Mouse (Mus musculus) spleen, postnatal 36 days (tissue): ENCODE data around the gene Olfr221.

ENCODE experiments used
- DNase-seq, 2 experiments: peaks; one replicate each; pipeline ENCODE4 v3.0.0; 2022; ENCODE audit warnings: low spot score in 2 of 2, mixed read lengths in 1 of 2

The Olfr221 gene

DNA sequence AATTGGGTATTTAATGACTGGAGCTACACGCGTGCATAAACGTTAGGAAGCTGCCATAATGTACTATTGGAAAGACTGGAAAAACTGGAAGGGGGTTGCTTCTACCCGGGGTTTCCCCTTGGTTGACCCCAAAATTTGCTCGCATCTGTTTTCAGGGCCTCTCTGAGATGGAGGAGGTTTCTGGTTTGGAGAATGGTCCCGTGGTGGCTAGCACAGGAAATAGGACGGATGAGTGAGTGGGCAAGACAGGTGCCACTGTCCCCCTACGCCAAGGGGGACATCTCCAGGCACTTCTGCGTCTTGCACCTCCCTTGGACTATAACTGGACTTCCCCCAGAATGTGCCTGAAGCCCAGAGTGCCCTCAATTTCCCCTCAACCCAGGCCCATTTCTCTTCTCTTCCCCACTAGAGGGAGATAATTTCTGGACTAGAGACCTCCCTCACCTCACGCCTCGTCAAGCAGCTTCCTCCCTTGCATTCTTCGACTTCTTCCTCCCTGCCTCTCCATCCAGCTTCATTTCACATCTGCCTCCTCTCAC is 23.1 kb downstream of the Olfr221 start:
- DNase-seq = no peak

DNA sequence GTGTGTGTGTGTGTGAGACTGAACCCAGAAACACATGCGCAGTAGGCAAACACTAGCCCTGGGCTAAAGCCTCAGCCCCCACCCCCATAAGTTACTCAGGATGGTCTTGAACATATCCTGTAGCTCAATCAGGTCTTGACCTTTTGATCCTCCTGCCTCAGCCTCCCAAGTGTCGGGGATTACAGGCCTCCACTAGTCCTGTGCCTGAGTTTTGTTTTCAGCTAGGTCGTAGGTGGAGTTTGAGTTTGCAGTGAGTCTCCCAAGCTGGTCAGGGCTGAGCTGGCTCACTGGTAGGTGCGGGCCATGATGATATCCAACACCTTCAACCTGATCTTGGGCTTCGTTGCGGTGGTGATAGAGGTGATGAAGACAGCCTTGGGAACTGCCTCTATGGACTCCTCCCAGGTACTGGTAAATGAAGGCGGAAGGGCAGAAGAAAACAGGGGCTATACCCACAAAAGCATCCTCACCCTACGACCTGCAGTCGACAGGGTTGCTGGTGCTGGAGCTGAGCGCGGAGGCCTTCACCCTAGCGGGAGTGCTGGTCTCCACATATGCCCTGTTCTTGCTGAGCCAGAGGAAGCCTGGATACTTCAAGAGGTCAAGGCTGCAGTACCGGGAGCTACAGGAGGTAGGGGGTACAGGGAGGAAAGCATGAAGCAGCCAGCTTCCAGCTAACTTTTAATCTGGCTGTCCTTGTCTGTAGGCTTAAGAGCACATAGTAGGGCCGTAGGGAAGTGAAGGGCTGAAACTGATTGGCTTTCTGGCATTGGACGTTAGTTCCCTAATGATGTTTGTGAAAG is 23.8 kb downstream of the Olfr221 start:
- DNase-seq = no peak

DNA sequence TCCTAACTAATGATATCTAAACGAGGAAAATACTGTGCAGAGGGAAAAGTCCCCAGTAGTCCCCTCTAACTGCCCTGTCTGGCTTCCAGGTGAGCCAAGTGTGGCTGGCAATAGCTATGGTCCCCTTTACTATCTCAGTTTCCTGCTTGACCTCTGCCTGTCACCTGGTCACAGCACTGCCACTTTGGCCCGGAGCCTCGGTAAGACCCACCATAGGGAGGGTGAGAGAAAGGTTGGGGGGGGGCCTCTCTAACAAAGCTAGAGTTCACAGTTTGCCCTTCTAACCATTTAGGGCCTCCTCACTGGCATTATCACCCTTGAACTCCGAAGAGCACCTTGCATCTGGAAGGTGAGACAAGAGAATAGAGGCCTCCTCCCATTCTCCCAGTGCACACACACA is 24.6 kb downstream of the Olfr221 start:
- no peak for DNase-seq

DNA sequence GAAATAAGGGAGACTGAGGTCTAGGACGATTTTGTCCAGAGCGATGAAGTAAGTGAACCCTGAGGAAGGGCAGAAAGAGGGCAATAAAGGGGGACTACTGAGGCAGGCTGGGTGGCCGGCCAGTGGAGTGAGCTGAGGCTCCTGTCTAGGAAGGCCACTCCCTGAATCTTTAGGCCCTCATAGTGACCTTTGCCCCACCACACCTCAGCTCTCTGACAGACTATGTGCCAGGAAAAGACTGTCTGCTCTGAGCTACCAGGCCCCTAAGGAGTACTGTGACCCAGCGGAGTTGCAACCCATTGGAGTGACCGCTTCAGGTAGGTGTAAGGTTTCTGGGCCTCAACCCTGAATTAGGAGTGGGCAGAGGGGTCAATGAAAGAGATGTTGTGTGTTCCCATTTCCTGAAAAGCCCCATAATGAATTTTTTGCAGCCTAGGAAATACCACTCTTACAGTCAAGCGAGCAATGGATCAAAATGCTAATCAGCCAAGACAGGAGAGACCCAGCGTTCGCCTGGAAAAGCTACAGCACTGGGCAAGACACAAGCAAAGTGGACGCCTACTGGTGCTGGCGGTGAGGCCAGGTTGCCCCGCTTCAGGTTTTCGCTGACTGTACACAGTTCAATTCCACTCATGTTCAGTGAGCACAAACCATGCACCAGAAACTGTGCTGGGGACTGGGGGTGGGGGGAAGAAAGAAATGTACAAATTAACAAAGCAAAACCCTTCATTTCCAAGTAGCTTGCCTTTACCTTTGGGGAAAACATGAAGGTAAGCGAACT is 25.4 kb downstream of the Olfr221 start:
- DNase-seq = no peak

DNA sequence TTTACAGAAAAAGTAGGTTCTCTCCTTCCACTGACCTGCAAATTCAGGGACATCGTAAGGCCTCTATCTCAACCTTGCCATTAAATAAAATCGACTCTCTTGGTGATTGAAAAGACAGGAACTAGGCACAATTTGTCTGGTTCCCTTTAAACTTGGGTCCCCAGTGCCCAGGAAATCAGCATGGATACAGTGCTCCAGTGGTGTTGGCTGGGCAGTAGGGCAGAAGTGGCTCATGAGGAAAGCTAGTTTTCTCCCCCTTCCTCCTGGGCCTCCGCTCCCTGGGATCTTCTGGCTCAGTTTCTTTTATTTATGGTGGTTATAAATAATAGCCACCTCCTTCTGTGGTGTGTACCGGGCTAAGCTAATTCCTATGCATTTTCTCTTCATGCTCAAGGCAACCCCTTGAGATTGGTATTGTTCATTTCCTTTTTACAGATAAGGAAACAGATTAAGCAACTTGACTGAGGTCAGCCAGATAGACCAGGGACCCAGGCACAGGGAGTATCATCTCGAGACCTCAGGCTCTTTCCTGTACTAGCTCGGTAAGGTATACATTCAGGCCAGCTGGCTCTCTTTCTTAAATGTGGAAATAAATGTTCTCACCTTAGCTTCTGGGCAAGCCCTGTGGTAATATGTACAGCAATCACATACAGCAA is 26.7 kb downstream of the Olfr221 start, which contains the start of gene Tmem253:
TSS of gene Tmem253 (plus strand) at position 214 of the 656 bp plus-strand sequence.
- DNase-seq = no peak

DNA sequence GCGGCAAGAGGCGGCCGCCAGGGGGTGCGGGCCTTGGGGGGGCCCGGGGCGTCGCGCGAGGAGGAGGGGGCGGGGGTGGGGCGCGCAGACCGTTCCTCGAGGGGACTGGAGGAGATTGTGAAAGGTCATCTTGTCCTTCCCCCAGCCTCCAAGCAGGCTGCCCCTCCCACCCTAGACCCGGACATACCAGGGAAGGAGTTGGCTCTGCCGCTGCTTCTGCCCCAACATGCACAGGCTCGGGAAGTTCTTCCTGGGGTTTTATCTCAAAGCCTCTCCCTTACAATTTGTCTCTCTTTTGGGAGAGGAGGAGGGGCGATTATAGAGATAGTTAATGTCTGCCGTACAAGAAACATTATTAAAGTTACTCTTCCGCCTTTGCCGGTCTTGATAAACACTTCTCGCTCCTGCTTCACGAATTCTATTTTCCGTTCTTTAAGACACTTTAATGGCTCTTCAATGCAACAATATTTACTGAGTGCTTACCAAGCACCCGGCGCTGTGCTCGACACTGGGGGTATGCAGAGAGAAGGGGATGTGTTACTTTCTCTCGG is 27.4 kb downstream of the Olfr221 start:
- DNase-seq = peak; percentile 38 to 41

DNA sequence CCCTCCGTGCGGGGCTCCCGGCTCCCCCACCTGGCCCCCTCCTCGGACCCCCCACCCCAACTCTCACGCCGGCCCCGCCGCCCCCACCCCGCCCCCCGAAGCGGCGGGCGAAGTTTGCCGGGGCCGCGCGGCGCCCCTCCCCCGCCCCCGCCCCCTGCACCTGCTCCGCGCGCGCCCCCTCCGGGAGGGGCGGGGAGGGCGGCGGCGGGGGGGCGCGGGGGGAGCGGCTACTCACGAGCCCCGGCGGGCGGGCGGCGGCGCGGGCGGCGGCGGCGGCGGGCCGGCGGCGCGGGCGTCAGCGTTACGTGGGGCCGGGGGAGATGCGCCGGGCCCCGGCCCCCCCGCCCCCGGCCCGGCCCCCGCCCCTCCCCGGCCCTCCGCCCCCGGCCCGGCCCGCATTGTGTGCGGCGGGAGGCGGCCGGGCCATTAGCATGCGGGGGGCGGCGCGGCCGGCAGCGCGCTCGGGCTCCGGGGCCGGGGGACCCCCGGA is 27.9 kb downstream of the Olfr221 start:
- DNase-seq = no peak

DNA sequence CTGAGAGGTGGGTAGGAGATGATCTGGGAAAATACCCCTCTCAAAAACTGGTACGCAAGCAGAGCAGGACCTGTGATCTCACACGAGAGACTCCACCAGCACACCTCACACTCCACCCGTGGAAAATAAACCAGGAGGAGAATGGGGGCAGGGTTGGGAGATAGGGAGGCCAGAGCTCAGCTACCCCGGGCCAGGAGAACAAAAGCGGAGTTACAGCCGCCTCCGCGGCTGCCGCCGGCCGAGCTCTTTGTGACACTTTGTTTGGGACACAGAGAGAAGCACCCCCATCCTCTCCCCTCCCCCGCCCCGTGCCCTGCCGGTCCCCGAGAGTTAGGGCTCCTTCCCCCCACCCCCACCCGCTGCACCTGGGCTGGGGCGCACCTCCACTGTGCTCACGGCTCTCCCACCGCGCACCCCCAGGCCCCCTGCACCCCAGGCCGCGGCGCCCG is 28.5 kb downstream of the Olfr221 start:
- DNase-seq = peak in 1 of 2 experiments; percentile 23

DNA sequence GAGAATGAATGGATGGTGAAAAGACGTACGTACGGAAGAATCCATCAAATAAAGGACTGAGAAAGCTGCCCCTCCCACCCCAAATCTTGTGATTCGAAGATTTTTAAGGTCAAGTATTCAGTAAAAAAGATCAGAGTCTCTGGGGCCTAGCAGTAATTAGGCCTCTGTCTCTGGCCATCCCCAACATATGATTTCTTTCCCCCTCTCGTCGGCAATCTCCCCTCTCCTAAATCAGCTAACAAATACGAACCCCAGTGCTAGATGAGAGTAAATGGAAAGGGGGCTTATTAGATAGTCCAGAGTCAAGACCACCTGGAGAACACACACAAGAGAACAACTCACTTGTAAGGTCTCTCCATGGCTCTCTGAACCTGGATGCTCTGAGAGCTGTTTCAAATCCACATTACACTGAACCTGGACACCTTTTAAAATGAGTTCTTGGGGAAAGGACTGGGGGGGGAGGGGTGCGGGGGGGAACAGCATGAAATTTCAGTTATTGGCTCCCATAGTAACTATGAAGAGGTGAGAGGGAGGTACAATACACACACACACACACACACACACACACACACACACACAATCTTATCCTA is 29.1 kb downstream of the Olfr221 start:
- DNase-seq = no peak

DNA sequence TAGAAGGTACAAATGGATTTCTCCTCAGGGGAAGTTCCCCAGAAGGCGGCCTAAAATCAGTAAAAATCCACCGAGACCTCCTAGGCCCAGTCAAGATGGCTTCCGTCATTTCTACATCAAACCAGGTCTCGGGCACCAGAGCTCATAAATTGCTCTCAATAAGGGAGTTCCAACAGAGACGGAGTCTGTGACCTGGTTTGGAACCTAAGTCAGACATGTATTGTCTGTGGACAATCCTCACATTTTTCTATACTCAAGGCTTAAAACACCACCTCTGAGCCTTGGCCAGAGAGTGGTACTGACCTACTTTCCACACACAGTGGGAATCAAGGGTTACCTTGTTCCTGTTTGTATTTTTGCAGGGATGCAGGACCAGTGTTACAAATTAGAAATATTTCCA is 29.7 kb downstream of the Olfr221 start:
- no peak for DNase-seq

DNA sequence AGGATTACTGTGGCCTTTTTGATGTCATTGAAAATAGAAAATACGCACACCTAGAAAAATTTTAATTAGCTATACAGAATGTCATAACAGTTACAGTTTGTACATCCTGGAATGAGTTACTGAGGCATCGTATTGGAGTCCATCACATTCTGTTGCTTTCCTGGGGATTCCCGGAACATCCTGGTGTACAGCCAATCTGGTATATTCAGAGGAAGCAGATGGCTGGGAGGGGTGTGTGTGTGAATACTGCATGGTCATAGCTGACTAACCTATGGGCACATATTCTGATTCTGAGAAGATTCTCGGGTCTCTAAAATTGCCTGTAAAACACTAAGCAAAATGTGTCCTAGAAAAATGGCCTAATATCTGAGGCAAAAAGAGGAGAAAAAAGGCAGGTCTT is 30.2 kb downstream of the Olfr221 start:
- DNase-seq = no peak

DNA sequence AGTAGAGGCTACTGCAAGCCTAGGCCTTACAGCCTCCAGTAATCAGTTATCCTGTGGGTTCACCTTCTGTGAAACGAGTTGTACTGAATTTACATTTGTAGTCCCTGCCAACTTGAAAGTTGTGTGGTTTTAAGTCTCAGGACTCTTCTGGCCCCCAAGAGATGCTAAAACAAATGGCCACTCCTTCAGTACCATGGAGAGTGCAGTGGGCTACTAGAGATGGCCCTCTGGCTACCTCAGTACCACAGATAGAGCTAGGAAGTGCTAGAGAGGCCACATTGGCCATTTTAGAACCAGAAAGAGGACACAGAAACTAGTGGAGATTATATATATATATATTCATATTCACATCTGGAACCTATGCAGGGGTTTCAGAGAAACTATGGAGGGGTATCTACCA is 30.6 kb downstream of the Olfr221 start:
- no peak for DNase-seq

DNA sequence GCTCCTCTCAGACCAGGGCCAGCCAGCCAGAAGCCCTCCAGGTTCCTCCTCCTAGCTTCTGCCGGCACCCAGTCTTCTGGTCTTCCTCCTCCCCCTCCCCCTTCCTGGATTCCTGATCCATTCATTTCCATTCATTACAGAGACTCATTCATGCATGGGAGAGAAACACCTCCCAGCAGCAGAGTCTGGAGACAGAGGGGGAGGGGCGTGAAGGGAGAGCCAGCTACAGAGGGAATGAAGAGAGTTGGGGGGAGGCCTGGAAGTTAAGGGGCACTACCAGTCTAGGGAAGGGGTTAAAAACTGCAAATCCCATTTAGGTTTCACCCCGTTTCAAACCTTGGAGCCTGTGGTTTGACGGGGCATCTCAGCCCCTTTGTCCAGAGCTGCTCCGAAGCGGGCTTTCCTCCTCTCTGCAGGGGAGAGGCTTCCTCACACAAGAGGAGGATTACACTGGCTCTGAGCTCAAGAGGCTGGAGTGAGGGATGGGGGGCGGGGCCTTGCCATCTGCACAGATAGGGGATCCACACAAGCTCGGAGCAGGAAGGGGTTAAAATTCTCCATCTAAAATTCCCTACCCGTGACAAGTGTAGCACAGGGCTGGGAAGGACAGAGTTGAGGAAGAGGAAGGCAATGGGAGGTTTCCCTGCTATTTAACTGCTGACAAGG is 31.7 kb downstream of the Olfr221 start:
- no peak for DNase-seq

DNA sequence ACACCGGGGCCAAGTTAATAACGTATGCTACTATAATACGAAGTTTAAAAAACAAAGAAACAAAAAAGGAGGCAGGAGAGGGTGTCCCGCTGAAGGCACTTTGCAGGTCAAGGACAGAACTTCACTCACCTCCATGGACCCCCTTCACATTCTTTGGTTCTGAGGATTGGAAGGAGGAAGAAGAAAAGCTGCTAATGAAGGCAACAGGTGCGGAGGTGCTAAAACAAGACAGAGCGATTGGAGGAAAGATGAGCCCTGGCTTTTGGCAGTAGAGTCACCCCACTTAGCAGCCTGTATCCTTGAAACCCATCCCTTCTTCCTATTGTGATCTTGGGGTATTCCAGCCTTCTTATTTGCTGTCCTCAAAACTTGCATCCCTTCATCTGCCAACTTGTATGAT is 32.4 kb downstream of the Olfr221 start:
- DNase-seq = no peak

DNA sequence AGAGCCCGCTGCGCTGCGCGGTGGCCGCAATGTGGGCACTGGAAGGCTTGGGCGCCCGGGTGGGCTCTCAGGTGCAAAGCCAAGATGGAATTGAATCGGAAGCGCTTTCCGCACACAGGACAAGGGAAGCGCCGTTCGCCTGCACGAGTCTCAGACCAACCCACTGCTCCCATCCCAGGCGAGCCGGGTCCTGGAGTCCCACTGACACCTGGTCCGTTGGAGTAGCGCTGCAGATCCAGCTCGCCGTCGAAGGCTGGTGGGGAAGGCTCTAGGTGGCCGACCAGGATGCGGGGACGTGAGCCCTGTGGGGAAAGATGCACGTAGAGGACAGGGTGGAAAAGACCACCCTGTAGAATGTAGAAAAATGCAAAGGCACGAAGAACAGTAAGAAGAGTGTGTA is 32.9 kb downstream of the Olfr221 start:
- DNase-seq = no peak

DNA sequence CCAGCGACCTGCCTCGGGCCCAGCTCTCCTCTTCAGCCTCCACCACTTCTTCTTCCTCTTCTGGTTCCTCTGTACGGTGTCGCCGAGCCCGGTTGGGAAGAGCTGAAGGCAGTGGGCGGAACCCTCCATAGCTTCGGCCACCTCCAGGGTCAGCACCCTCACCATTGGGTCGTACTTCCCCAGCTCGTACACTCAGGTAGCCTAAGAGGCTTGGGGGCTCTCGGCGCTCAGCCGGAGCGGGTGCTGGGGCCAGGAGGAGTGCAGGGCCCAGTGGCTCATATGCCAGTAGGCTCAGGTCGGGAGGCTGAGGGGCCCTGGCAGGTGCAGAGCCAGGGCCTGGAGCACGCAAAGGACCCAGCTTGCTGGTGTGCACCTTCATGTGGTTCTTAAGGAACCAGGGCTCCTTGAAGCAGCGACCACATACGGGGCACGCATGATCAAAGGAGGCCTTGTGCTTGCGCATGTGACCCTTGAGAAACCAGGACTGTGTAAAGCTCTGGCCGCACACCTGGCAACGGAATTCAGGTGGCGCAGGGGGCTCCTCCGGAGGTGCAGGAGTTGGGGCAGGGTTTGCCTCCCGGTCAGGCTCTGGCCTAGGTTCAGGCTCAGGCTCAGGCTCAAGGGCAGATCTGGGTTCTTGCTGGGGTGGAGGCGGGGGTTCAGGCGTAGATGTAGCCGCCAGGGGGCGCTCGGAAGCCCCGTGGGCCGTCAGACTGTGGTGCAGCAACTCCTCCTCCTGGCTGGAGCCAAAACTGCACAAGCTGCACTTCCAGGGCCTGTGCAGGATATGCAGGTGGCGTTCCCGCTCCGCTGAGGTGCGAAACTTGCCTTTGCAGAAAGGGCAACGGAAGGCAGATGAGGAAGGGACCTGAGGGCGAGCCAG is 33.7 kb downstream of the Olfr221 start:
- peak; percentile 83 for DNase-seq

DNA sequence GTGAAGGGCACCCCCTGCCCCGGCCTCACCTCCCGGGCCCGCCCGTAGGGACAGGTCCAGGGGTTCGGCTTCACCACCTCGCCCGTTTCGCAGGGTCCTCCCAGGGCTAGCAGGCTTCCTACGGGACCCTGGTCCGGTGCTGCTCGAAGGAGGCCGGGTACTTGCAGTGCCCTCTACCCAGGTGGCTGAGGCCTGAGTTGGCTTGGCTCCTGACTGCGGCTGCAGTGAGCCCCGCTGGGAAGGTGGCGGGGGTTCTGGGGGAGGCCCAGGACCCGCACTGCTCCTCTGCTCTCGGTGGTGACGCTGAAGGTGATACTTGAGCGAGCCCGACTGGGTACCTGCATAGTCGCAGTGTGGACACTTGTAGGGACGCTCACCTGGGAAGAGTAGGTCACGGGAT is 35.5 kb downstream of the Olfr221 start:
- DNase-seq = no peak

DNA sequence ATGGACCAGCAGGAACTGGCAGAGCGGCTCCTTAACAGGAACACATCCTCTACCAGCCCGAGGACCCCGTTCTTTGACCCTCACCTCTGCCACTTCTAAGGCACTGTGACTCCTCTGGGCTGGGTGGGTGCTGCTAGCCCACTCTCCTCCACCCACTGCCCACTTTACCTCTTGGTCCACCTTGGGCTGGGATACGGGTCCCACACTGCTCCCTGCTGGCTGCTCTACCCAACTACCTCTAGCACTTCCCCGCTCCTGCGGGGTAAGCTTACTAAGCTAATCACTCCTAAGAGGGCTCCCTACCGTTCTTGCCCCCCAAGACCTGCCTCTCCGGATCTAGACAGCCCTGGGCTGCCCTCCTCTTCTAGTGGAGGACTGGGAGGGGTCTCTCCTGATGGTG is 36.0 kb downstream of the Olfr221 start:
- DNase-seq = no peak

DNA sequence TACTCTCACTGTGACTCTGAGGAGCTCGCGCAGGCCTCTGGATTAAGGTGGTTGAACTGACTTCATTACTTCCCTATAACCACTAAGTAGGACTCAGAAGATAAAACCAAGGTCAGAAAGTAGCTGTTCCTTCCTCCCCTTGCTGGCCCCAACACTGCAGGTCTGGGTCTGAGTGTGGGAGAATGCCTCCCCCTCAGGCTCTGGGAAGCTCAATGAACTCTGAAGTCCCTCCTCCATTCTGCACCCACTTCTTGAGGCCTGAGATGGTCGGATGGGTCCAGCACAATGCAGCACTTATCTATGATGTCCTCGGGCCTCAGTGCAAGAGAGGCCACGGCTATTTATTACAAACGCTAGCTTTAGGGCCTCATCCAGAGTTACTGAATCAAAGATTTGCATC is 36.6 kb downstream of the Olfr221 start:
- DNase-seq = no peak

DNA sequence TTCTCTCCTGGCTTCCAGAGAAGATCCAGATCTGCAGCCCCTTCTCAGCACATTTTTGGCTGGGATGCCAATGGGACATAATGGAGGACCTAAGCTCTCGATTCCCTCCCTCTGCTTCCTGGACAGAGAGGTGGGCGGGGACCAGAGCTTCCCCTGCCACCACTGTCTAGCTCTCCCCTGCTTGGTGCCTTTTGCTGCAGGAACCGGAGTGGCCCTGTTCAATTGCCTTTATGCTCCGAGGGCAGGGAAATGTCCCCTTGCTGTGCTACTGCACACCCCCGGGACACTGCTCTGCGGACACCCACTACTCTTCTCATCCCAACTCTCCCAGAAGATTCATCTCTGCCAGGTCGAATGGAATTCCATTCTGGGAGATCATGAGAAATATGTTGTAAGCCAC is 37.1 kb downstream of the Olfr221 start:
- DNase-seq = no peak
